Mouse (Mus musculus): Measurements from ENCODE around the gene Khdc3.

- TF ChIP-seq POLR2A (IDR thresholded peaks at IDR 0.05; ENCODE audit: control insufficient read depth in 1 of 2, insufficient read depth in 1 of 2, low read depth in 1 of 2, low read length in 2 of 2, poor library complexity in 1 of 2) (peak in 1 of 2 experiments; percentile 49; a peak in 2 of 4 replicates), EP300 (IDR thresholded peaks at IDR 0.05; ENCODE audit: low read depth in 1 of 2, low read length in 2 of 2) (peak; percentile 84 to 90)
Measured at GRCm38 (mm10) chr9:73085845-73086244, 15.8 kb upstream of the Khdc3 start.

All from MEL (cell line).